Mouse (Mus musculus) yolk sac, embryonic 10.5 days (tissue): ENCODE measurements around the gene Erc1.

Experiments used
- DNase-seq: peaks from one replicate; pipeline ENCODE4 v3.0.0-alpha.2; 2017; ENCODE audit warnings: low spot score

The Erc1 gene

DNA sequence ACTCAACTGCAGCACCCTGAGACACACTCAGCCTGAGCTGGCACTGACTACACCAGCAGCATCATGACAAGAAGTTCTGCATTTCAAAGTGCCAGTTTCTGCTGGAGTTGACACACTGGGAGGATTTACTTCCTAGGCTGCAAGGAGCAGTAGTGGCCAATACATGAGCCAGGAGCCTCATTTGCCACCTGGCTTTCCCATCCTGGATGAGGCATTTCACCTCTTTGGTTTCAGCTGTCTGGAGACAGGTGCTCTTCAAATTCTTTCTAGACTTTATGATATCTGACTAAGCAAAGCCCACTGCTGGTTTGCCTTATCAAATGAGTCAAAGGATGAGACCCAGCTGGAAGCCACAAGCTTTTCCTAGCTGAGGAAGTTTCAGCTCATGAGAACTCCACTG lies 260.5 kb downstream of the Erc1 start:
- DNase-seq = no peak

DNA sequence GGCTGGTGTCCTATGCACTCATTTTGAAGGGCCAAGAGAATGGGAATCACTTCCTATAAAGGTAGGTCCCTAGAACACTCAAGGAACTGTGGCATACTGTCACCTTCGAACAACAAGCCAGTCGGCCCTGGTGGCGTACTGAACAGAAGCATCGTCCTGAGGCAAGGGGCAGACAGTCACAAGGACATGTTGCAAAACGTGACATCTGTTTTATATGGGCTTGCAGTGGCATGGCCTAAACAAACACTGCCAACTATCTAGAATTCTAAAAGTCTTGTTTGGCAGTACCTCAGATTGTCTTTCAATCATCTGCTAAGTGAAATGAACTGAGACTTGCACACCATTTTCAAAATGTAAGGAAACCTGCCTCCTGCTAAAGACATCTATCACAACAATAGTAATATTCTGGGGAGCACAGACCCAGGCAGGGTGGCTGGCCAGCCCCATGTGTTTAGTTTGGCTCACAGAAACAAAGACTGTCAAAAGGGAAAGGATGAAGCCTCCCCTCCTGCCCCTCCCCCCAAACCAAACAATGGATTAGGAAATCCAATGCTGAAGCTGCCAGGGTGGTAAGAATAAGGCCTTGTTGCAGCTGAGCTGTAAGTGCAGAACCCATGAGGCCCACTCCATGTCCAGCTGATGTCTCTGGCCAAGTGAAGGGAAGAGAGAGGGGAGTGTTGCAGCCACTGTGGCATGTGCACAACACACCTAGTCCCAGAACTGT lies 262.2 kb downstream of the Erc1 start:
- DNase-seq = peak; percentile 18

- no peak for DNase-seq
These were observed 263.9 kb downstream of the Erc1 start for GRCm38 (mm10) chr6:119584061-119584460.

DNA sequence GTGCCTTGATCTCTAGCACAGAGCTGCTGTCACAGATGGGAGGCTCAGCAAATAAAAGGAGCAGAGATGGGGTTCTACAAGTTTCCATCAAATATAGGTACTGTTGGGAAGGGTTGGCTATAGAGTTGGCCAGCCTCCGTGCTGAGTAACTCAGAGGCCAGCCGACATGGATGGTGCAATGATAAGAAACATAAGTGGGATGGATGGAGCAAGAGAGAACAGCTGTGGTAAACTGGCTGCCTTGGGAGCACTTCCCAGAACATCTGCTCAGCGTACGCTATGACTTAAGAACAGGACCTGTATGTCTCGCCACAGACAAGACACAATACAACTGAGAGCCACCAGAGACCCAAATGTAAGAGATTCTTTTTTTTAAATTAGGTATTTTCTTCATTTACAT lies 264.8 kb downstream of the Erc1 start:
- DNase-seq = no peak

- DNase-seq = no peak
These were observed 271.3 kb downstream of the Erc1 start for GRCm38 (mm10) chr6:119576706-119577105.

DNA sequence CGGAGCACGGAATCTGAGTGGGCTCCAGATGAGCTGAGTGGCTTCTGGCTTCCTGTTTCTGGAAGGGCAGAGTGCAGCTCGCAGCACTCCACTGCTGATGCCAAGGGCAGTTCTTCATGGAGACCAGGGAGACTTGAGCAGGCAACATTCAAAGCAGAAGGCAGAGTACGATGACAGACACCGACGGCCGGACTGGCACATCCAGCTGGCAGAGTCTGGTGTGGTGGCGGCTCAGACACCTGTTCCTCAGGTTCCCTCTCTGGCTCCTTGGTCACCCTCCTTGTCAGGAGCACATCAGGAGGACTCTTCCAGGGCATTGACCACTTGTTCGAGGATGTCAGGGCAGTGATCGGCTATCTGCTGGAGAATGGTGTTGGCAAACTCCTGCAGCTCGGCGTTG lies 272.6 kb downstream of the Erc1 start:
- DNase-seq = no peak

DNA sequence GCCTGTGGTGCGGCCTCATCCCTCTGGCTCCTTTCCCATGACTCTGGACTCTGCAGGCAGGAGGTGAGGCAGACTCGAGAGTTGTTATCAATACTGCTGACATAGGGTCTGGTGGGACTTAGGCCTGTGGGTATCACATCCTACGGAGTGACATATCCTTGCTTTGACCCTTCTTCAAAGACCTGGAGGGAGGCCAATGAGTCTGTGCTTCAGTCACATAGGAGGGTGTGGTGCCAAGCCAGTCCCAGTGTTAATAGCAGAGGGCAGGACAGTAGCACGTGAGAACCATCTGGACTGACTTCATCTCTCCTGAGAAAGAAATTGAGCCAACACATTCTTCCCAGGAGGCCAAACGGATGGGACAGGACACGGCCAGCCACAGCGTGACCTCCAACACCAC lies 275.7 kb downstream of the Erc1 start:
- no peak for DNase-seq

GRCm38 (mm10) chr6:119570797-119571196 lies 277.2 kb downstream of the Erc1 start:
- DNase-seq = no peak

- DNase-seq = no peak
These were observed 279.6 kb downstream of the Erc1 start for GRCm38 (mm10) chr6:119568339-119568738.

DNA sequence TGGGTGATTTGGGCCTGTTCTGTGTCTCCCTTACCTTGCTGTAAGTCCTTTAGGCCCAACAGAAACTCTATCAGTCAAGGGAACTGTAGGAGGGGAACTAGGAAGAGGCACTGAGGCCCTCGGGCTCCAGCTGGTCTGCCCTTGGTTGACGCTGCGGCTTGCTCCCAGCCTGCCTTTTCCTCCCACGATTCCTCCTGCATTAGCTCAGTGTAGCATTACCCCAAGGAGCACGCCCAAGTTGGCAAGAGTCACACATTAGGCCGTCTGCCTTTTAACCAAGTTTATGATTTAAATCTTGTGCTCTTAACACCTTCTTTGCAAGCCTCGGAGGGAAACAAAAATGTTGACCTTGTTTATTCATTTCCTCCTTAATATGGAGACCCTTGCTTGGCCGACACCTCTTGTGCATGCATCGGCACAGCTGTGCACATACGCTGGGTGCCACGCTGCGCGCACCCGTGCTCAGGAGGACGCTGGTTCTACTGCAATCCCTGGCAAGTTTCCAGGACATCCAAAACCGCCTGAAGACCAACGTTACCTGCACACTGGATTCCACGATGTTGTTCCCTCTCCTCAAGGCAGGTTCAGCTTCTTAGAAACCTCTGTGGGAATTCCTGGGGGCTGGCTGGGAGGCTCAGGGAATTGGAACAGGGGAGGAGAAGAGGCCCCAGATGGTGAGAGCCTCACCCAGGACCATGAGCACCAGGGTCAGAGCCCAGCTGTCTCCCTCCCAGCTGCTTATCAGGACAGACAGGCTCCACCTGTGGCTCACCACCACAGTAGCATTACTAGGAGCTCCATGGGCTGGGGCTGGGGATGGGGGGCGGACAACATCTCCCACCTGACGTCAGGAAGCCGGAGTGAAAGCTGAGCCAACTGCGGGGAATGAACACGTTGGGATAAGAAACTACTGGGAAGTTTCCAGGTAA lies 282.3 kb downstream of the Erc1 start:
- no peak for DNase-seq

- DNase-seq = peak; percentile 49
These were observed 285.4 kb downstream of the Erc1 start for GRCm38 (mm10) chr6:119562558-119562957.

- no peak for DNase-seq
These were observed 289.1 kb downstream of the Erc1 start for GRCm38 (mm10) chr6:119558855-119559254.

GRCm38 (mm10) chr6:119554439-119554838 lies 293.5 kb downstream of the Erc1 start:
- DNase-seq = no peak

- DNase-seq = peak; percentile 30
These were observed 303.5 kb downstream of the Erc1 start for GRCm38 (mm10) chr6:119544518-119544864.

- DNase-seq = peak; percentile 24
These were observed 304.0 kb downstream of the Erc1 start, which contains the start of gene Wnt5b for GRCm38 (mm10) chr6:119543803-119544517. TSS of gene Wnt5b (minus strand) at chr6:119544347.

GRCm38 (mm10) chr6:119543456-119543802 lies 304.5 kb downstream of the Erc1 start:
- peak; percentile 11 for DNase-seq

- no peak for DNase-seq
These were observed 312.1 kb downstream of the Erc1 start for GRCm38 (mm10) chr6:119535867-119536266.

DNA sequence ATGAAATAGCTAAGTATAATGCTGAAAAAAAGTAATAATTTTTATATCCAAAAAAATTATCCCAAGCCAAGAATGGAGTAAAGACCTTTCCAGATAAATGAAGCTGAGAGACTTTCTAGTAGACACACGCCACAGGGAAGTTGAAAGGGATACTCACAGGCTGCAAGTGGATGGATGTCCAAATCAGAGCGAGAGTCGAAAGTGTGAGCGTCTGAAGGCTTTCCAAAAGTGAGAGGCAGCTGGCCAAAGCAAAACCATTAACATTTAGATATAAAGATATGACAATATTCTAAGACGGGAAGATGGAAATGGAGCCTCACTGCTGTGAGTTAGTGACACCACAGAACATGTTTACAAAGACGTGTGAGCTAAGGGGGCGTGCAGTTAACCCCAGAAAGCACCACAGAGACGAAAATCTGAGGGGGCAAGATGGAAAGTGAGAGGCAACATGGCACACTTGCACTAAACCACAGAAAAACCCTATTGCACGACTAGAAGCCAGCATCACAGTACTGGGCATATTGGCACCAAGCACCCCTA lies 314.7 kb downstream of the Erc1 start:
- DNase-seq = no peak

DNA sequence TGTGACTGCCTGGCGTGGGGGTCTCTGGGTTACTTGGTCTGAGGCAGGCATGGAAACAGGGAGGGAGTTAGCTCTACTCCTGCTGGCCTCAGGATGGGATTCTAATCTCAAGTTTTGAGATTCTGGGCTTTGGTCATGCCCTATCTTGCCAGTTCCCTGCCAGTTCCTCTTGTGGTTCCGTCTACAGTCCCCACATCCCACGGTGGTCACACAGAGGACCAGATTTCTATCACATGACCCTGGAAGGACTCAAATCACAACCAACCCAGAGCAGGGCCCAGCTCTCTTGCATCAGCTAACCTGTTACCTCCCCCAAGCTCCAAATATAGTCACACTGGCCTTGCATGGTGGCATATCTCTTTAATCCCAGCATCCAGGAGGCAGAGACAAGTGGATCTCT lies 318.3 kb downstream of the Erc1 start:
- DNase-seq = no peak

- no peak for DNase-seq
These were observed 321.5 kb downstream of the Erc1 start for GRCm38 (mm10) chr6:119526498-119526897.

GRCm38 (mm10) chr6:119521931-119522391 lies 326.0 kb downstream of the Erc1 start:
- DNase-seq = no peak

DNA sequence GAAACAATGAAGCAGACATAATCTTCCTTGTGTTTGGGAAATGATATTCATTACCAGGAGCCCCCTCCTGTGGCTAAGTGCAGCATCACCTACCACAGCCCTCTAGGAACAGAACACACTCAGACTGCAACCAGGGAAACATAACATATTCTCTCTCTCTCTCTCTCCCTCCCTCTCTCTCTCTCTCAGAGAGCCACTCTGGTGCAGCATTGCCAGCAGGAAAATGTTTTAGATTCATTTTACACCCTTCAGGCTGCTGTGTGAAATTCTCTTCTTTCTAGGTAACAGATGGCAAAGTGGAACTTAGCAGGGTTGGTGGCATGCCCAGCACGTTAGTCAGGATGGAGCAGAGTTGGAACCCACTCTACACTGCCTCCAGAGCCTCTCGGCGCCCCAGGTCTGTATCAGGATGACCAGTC lies 326.5 kb downstream of the Erc1 start:
- no peak for DNase-seq
